Mouse (Mus musculus): Measurements from ENCODE around the gene Peak1. TPM values are rescaled to one million over a fixed set of nuclear protein-coding genes. Genes with fewer than 3 reads are reported as not detected.

The Peak1 gene
- polyA plus RNA-seq, 1 experiment from 2014 or later, result 8.1 TPM

DNA sequence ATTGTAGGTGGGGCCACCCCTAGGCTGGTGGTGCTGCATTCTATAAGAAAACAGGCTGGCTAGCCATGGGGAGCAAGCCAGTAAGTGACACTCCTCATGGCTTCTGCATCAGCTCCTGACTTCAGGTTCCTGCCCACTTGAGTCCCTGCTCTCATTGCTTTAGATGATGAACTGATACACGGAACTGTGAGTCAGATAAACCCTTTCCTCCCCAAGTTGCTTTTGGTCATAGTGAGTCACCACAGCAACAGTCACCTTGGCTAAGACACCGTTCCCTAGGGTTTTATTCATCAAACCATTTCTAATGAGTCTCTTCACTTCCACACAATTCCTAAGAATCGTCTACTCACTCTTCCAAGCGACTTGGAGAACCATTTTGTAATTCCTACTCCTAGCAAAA, 220.9 kb downstream of the Peak1 start:
- Histone ChIP-seq H3K9ac (no peak overlapping the region), H3K4me1 (peaks cover 21% of the 10 kb centered on the region), H3K36me3 (no peaks in the 10 kb centered on the region), H3K27me3 (no peaks in the 10 kb centered on the region), H3K4me2 (replicated peaks) (no peak overlapping the region), H3K9me3 (replicated peaks) (no peaks in the 10 kb centered on the region), H3K4me3 (no peak overlapping the region), H3K27ac (no peak overlapping the region)
- WGBS, result 85% methylated on average over 4 of the region's 4 CpGs
- no peak for ATAC-seq (ENCODE audit: low FRiP score)

DNA sequence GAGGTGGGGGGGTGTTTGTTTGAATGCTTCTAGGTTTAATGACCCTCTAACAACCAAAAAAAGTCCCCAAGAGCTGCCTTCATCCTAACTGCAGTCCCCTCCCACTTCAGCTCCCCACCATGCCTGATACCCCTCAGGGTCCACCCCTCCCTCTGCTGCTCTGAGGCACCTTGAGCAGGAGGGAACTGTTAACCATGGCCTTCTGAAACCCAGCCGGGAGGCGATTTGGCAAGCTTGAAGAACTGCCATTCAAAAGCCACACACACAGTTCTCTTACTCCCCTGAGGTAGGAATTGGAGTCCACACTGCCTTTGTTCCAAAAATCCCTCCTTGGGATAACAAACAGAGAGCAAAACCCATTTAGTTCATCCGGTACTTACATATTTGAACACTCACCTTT, 222.7 kb downstream of the Peak1 start:
- H3K4me3 ChIP-seq, result no peak overlapping the region
- 47% methylated on average over 3 of the region's 3 CpGs for WGBS

GRCm38 (mm10) chr9:56191498-56192455, 226.1 kb downstream of the Peak1 start:
- peak; percentile 62 for ATAC-seq (ENCODE audit: low FRiP score)
- Histone ChIP-seq H3K9me3 (replicated peaks) (no peaks in the 10 kb centered on the region), H3K27me3 (no peaks in the 10 kb centered on the region), H3K4me2 (replicated peaks) (no peak overlapping the region), H3K27ac (peak overlapping the region; percentile 62), H3K9ac (no peak overlapping the region), H3K4me3 (no peak overlapping the region), H3K36me3 (no peaks in the 10 kb centered on the region), H3K4me1 (peaks cover 24% of the 10 kb centered on the region)
- WGBS, result 62% methylated on average over 11 of the region's 11 CpGs

More for the DNA sequence above, 222.7 kb downstream of the Peak1 start:
- Histone ChIP-seq H3K4me2 (replicated peaks) (no peak overlapping the region), H3K36me3 (no peaks in the 10 kb centered on the region), H3K9me3 (replicated peaks) (no peaks in the 10 kb centered on the region), H3K9ac (no peak overlapping the region), H3K27ac (no peak overlapping the region), H3K27me3 (no peaks in the 10 kb centered on the region), H3K4me1 (peaks cover 24% of the 10 kb centered on the region)
- no peak for ATAC-seq (ENCODE audit: low FRiP score)

DNA sequence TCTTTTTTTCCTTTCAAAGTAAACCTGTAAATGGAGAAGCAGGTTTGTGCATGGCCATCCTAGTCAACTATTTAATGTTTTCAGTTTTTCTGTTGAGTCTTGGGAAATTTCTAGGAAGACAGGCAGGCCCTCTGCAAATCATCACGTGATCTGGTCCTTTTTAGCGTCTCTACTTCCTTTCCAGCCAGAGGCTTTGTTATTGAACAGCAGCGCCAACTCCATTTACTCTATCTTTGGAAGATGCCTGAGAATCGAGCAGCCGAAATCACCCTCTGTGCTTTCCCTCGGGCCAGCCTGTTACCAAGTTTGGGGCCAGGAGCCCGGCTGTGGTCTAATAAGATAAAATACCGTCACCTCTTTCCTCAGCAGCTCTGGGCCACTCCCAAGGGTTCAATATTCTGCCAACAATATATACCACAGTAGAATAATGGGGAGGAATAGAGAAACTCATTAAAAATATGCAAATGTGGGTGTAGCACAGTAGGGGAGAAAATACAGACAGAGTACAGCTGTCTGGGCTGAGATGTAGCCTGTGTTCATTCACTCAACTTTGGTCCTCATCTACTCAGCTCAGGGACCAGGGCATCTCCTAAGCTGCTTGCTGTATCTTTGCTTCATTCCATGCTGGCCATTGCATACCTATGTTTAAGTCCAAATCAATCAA, 237.6 kb downstream of the Peak1 start:
- WGBS, result 46% methylated on average over 8 of the region's 8 CpGs
- H3K4me3 ChIP-seq, result no peak overlapping the region
- H3K27ac ChIP-seq, result no peak overlapping the region
- 0 out of 2 replicates have a peak overlapping the region, but pooled peaks have one; percentile 7 for H3K4me2 ChIP-seq (replicated peaks)
- H3K27me3 ChIP-seq, result no peaks in the 10 kb centered on the region
- H3K9me3 ChIP-seq (replicated peaks), result no peaks in the 10 kb centered on the region
- no peak overlapping the region for H3K9ac ChIP-seq
- peak; percentile 22; the same call in 1 of the 2 replicates for ATAC-seq (ENCODE audit: low FRiP score)
- peaks cover 10% of the 10 kb centered on the region for H3K4me1 ChIP-seq
- no peaks in the 10 kb centered on the region for H3K36me3 ChIP-seq

DNA sequence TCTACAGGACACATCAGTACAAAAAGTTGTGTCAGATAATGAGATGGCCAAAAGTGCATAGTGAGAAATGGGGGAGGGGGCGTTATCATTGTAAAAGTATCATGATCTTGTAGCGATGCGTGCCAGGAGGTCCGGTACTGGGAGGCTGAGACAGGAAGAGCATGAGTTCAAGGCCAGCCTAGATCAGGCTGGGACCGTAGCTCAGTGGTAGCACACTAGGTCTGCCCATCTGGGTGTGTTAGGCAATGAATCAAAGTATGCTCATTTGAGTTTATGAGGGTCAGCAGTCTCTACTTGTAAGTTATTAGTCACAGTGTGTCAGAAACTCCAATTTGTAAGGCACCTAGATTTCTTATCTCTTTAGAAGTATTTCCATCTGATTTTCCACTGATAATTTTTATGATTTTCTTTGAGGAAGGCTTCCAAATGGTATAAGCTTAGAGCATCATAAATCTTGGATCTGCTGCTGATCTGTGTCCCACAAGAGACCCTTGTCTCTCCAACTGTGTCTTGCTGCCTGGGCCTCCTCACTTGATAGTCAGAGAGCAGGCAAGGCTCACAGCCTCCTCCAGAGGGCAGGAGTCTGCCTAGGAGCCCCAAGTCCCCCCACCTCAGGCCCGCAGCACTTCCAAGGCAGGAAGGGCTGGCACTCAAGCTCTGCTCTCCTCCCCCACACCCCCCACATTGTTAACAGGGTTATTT, 238.3 kb downstream of the Peak1 start:
- Histone ChIP-seq H3K4me3 (no peak overlapping the region), H3K4me1 (peaks cover 10% of the 10 kb centered on the region), H3K9me3 (replicated peaks) (no peaks in the 10 kb centered on the region), H3K27me3 (no peaks in the 10 kb centered on the region), H3K4me2 (replicated peaks) (no peak overlapping the region), H3K27ac (no peak overlapping the region), H3K9ac (no peak overlapping the region), H3K36me3 (no peaks in the 10 kb centered on the region)
- no peak for ATAC-seq (ENCODE audit: low FRiP score)
- WGBS, result 80% methylated on average over 6 of the region's 6 CpGs

DNA sequence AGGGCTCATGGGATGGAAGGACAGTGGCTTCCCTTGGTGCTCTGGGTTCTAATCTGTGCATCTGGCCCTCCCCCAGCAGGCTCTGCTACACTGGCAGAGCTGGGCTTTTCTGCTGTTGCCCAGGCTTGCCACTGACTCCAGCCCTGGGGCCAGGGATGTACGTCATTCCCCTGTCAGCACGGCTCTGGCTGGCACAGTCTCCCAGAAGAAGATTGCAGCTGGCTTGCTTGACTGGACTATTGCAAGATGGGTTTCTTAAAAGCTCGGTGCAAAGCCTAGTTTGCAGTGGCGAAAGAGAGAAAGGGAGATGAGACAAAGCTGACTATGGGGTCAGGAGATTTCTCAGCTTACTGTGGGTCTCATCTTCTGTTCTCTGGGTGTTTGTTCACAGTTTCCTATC, 240.5 kb downstream of the Peak1 start:
- Histone ChIP-seq H3K27me3 (no peaks in the 10 kb centered on the region), H3K36me3 (no peaks in the 10 kb centered on the region), H3K4me1 (peaks cover 10% of the 10 kb centered on the region), H3K4me2 (replicated peaks) (no peak overlapping the region), H3K9me3 (replicated peaks) (no peaks in the 10 kb centered on the region), H3K4me3 (no peak overlapping the region), H3K9ac (no peak overlapping the region), H3K27ac (no peak overlapping the region)
- no peak for ATAC-seq (ENCODE audit: low FRiP score)
- WGBS, result 81% methylated on average over 4 of the region's 4 CpGs

DNA sequence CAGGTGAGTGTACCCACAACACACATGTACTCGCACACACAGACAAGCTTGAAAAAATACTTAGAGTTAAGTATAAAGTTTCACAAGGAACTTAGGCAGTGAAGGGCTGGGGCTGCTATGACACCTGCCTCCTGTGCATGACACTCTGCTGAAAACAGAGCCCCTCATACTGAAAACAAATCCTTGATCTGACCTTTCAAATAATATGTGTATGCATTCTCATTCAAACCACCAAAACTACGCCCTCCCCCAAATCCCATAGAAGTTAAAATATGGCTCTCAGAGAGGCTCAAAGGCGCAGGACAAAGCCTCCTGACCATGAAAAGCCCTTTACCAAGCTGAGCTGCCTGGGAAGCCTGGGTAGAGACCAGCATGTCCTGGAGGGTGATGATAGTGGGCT, 242.6 kb downstream of the Peak1 start:
- WGBS, result 83% methylated on average over 3 of the region's 3 CpGs
- Histone ChIP-seq H3K4me3 (no peak overlapping the region), H3K27me3 (no peaks in the 10 kb centered on the region), H3K27ac (no peak overlapping the region), H3K9me3 (replicated peaks) (no peaks in the 10 kb centered on the region), H3K36me3 (no peaks in the 10 kb centered on the region), H3K4me2 (replicated peaks) (no peak overlapping the region), H3K4me1 (peaks cover 6% of the 10 kb centered on the region), H3K9ac (no peak overlapping the region)
- no peak for ATAC-seq (ENCODE audit: low FRiP score)

- Histone ChIP-seq H3K27me3 (no peaks in the 10 kb centered on the region), H3K4me2 (replicated peaks) (peak overlapping the region; percentile 7; the same call in 1 of the 2 replicates), H3K4me1 (peaks cover 12% of the 10 kb centered on the region), H3K4me3 (no peak overlapping the region), H3K27ac (no peak overlapping the region), H3K9me3 (replicated peaks) (no peaks in the 10 kb centered on the region), H3K9ac (no peak overlapping the region), H3K36me3 (no peaks in the 10 kb centered on the region)
- WGBS, result 16% methylated on average over 6 of the region's 6 CpGs
- no peak for ATAC-seq (ENCODE audit: low FRiP score)
Measured at GRCm38 (mm10) chr9:56167690-56168089, 250.2 kb downstream of the Peak1 start.

GRCm38 (mm10) chr9:56166161-56166560, 251.7 kb downstream of the Peak1 start:
- Histone ChIP-seq H3K4me2 (replicated peaks) (no peak overlapping the region), H3K9me3 (replicated peaks) (no peaks in the 10 kb centered on the region), H3K9ac (no peak overlapping the region), H3K27ac (no peak overlapping the region), H3K4me3 (no peak overlapping the region), H3K27me3 (no peaks in the 10 kb centered on the region), H3K36me3 (no peaks in the 10 kb centered on the region), H3K4me1 (peaks cover 18% of the 10 kb centered on the region)
- WGBS, result 54% methylated on average over 5 of the region's 5 CpGs
- ATAC-seq (ENCODE audit: low FRiP score), result no peak

DNA sequence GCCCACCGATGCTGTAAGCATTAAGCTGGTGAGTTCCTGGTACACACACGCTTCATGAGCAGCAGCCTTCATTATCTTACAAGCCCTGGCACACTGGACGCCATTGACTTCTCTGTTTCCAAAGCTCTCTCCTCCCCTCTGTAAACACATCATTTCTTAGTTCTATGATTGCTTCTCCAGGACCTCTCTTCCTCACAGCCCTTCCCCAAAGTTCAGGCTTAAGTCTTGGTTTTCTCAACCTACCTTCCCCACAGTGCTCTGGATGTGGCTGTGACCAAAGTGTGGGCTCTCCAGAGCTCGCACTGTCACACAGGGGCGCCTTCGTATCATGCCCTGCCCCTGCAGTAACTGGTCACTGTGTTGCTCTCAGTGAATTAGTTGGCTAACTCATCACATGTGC, 252.5 kb downstream of the Peak1 start, which contains the start of gene Tspan3:
Gene Tspan3, minus strand, starts transcription at position 101 of the 400 bp plus-strand sequence.
- H3K4me3 ChIP-seq, result no peak within 1 kb of the TSS
- WGBS, result 92% methylated on average over 6 of the region's 6 CpGs

GRCm38 (mm10) chr9:56160341-56161141, 257.3 kb downstream of the Peak1 start:
- Histone ChIP-seq H3K4me1 (peaks cover 28% of the 10 kb centered on the region), H3K36me3 (no peaks in the 10 kb centered on the region), H3K27me3 (no peaks in the 10 kb centered on the region), H3K9ac (peak overlapping the region; percentile 96), H3K9me3 (replicated peaks) (no peaks in the 10 kb centered on the region), H3K4me3 (peak overlapping the region; percentile 96), H3K27ac (peak overlapping the region; percentile 98), H3K4me2 (replicated peaks) (peak overlapping the region; percentile 54)
- WGBS, result under 1% methylated on average over 73 of the region's 82 CpGs
- peak; percentile 98 for ATAC-seq (ENCODE audit: low FRiP score)

More for the DNA sequence above, 252.5 kb downstream of the Peak1 start, which contains the start of gene Tspan3:
- Histone ChIP-seq H3K4me1 (peaks cover 20% of the 10 kb centered on the region), H3K4me2 (replicated peaks) (no peak within 1 kb of the TSS), H3K9ac (no peak within 1 kb of the TSS), H3K36me3 (no peaks in the 10 kb centered on the region), H3K27ac (no peak within 1 kb of the TSS), H3K27me3 (no peaks in the 10 kb centered on the region), H3K9me3 (replicated peaks) (no peaks in the 10 kb centered on the region)
- ATAC-seq (ENCODE audit: low FRiP score), result no peak
